Mouse (Mus musculus) bone marrow, adult 2 months (tissue): ENCODE results near the gene Zscan4e. TPM values are rescaled to one million over a fixed set of nuclear protein-coding genes. Genes with fewer than 3 reads are reported as not detected.
"Not testable (repeated sequence)": the region's sequence is repeated elsewhere in the genome, so short reads cannot be mapped to it uniquely, and the experiment has no call there.

Experiments used
- H3K27ac ChIP-seq: fragments of 200-500 bp; 2 replicates; pipeline ENCODE4 v1.5.1; 2012; ENCODE audit warnings: low read depth, mild to moderate bottlenecking, control low read depth, inconsistent platforms, low read length; ENCODE audit not compliant: control insufficient read depth, poor library complexity, insufficient read depth
- H3K4me1 ChIP-seq: fragments of 200-500 bp; 2 replicates; pipeline ENCODE4 v1.6.1; 2011; ENCODE audit warnings: low read length; ENCODE audit not compliant: control insufficient read depth, insufficient read depth
- H3K4me3 ChIP-seq: fragments of 200-500 bp; replicated peaks from 2 replicates; pipeline ENCODE3; 2011; ENCODE audit warnings: mild to moderate bottlenecking, low read depth, low read length, control low read depth; ENCODE audit not compliant: control insufficient read depth
- polyA plus RNA-seq: library from polyadenylated mRNA; stranded (reverse); fragments of >200 nt; gene quantifications from 2 replicates; pipeline ENCODE4 v1.2.4, GENCODE M21; 2011; ENCODE audit warnings: low replicate concordance; ENCODE audit not compliant: missing spikeins, insufficient read depth, insufficient read length

Zscan4e gene
- polyA plus RNA-seq: not detected in 2 replicates

GRCm38 (mm10) chr7:11310582-11310981 lies at the start of gene Zscan4e:
Gene Zscan4e (minus strand): TSS chr7:11310682.
- H3K27ac ChIP-seq, H3K4me3 ChIP-seq, H3K4me1 ChIP-seq: not testable (repeated sequence)

Other genes starting within 250 kb of the Zscan4e start
- not detected in 2 replicates for gene Zscan4-ps1, start 241.0 kb downstream of the Zscan4e start, polyA plus RNA-seq
- gene Zscan4d, start 144.5 kb downstream of the Zscan4e start, polyA plus RNA-seq: not detected in 2 replicates
- gene Zscan4f, start 87.2 kb upstream of the Zscan4e start, polyA plus RNA-seq: not detected in 2 replicates
- gene Zscan4-ps2, start 203.6 kb upstream of the Zscan4e start, polyA plus RNA-seq: not detected in 2 replicates